Mouse (Mus musculus): ENCODE measurements around the gene Myh11. TPM values are rescaled to one million over a fixed set of nuclear protein-coding genes. Genes with fewer than 3 reads are reported as not detected.
A peak's percentile ranks its signal among the peaks of the same experiment; 100 is the strongest.

Myh11 gene
- polyA plus RNA-seq, 1 experiment from 2014 or later = 1.9 TPM

- 79% methylated on average over 3 of the region's 3 CpGs for WGBS
- Histone ChIP-seq H3K27ac (no peak overlapping the region), H3K4me2 (no peak overlapping the region), H3K27me3 (no peaks in the 10 kb centered on the region), H3K9ac (no peak overlapping the region), H3K4me3 (no peak overlapping the region), H3K36me3 (peaks cover 71% of the 10 kb centered on the region), H3K4me1 (no peaks in the 10 kb centered on the region), H3K9me3 (no peaks in the 10 kb centered on the region)
- no peak for ATAC-seq (ENCODE audit: insufficient number of reproducible peaks, low FRiP score, low TSS enrichment, low read depth)
These were observed 13.6 kb upstream of the Myh11 start for GRCm38 (mm10) chr16:14304791-14305190.

GRCm38 (mm10) chr16:14303676-14304075 lies 12.5 kb upstream of the Myh11 start:
- Histone ChIP-seq H3K9ac (no peak overlapping the region), H3K9me3 (no peaks in the 10 kb centered on the region), H3K27ac (no peak overlapping the region), H3K4me2 (no peak overlapping the region), H3K36me3 (peaks cover 78% of the 10 kb centered on the region), H3K27me3 (no peaks in the 10 kb centered on the region), H3K4me3 (no peak overlapping the region), H3K4me1 (no peaks in the 10 kb centered on the region)
- WGBS = 80% methylated on average over 7 of the region's 7 CpGs
- ATAC-seq (ENCODE audit: insufficient number of reproducible peaks, low FRiP score, low TSS enrichment, low read depth) = no peak

GRCm38 (mm10) chr16:14303148-14303547 lies 12.0 kb upstream of the Myh11 start:
- 85% methylated on average over 2 of the region's 2 CpGs for WGBS
- Histone ChIP-seq H3K4me1 (no peaks in the 10 kb centered on the region), H3K9me3 (no peaks in the 10 kb centered on the region), H3K36me3 (peaks cover 76% of the 10 kb centered on the region), H3K27ac (no peak overlapping the region), H3K4me2 (no peak overlapping the region), H3K27me3 (no peaks in the 10 kb centered on the region), H3K9ac (no peak overlapping the region), H3K4me3 (no peak overlapping the region)
- ATAC-seq (ENCODE audit: insufficient number of reproducible peaks, low FRiP score, low TSS enrichment, low read depth) = no peak

- no peaks in the 10 kb centered on the region for H3K27me3 ChIP-seq
- no peak overlapping the region for H3K9ac ChIP-seq
- ATAC-seq (ENCODE audit: insufficient number of reproducible peaks, low FRiP score, low TSS enrichment, low read depth) = no peak
- 86% methylated on average over 4 of the region's 4 CpGs for WGBS
- no peak overlapping the region for H3K4me3 ChIP-seq
- H3K4me2 ChIP-seq = no peak overlapping the region
- H3K9me3 ChIP-seq = no peaks in the 10 kb centered on the region
- no peaks in the 10 kb centered on the region for H3K4me1 ChIP-seq
- no peak overlapping the region for H3K27ac ChIP-seq
- peaks cover 46% of the 10 kb centered on the region for H3K36me3 ChIP-seq
These were observed 7.3 kb upstream of the Myh11 start for GRCm38 (mm10) chr16:14298461-14298860.

GRCm38 (mm10) chr16:14297746-14298145 lies 6.6 kb upstream of the Myh11 start:
- Histone ChIP-seq H3K4me2 (no peak overlapping the region), H3K27me3 (0 out of 2 replicates have a peak, but pooled peaks cover under 1% of the 10 kb centered on the region), H3K4me3 (no peak overlapping the region), H3K27ac (no peak overlapping the region), H3K4me1 (peaks cover 6% of the 10 kb centered on the region), H3K9ac (no peak overlapping the region), H3K9me3 (no peaks in the 10 kb centered on the region), H3K36me3 (peaks cover 39% of the 10 kb centered on the region)
- ATAC-seq (ENCODE audit: insufficient number of reproducible peaks, low FRiP score, low TSS enrichment, low read depth) = no peak
- 89% methylated on average over 4 of the region's 4 CpGs for WGBS

- Histone ChIP-seq H3K27ac (no peak overlapping the region), H3K4me2 (no peak overlapping the region), H3K9ac (no peak overlapping the region), H3K4me1 (peaks cover 12% of the 10 kb centered on the region), H3K27me3 (peaks cover 6% of the 10 kb centered on the region; the same call in 1 of the 2 replicates), H3K36me3 (peaks cover 34% of the 10 kb centered on the region), H3K4me3 (no peak overlapping the region), H3K9me3 (no peaks in the 10 kb centered on the region)
- ATAC-seq (ENCODE audit: insufficient number of reproducible peaks, low FRiP score, low TSS enrichment, low read depth) = no peak
- 67% methylated on average over 3 of the region's 3 CpGs for WGBS
These were observed 6.0 kb upstream of the Myh11 start for GRCm38 (mm10) chr16:14297137-14297536.

- Histone ChIP-seq H3K4me1 (peaks cover 16% of the 10 kb centered on the region), H3K27me3 (peaks cover 6% of the 10 kb centered on the region; the same call in 1 of the 2 replicates), H3K9me3 (no peaks in the 10 kb centered on the region), H3K4me3 (no peak overlapping the region), H3K4me2 (no peak overlapping the region), H3K36me3 (peaks cover 29% of the 10 kb centered on the region), H3K27ac (no peak overlapping the region), H3K9ac (no peak overlapping the region)
- 67% methylated on average over 2 of the region's 2 CpGs for WGBS
- no peak for ATAC-seq (ENCODE audit: insufficient number of reproducible peaks, low FRiP score, low TSS enrichment, low read depth)
These were observed 5.5 kb upstream of the Myh11 start for GRCm38 (mm10) chr16:14296544-14297124.

GRCm38 (mm10) chr16:14295291-14295690 lies 4.1 kb upstream of the Myh11 start:
- Histone ChIP-seq H3K4me1 (peaks cover 22% of the 10 kb centered on the region), H3K4me2 (no peak overlapping the region), H3K36me3 (peaks cover 21% of the 10 kb centered on the region), H3K4me3 (no peak overlapping the region), H3K27me3 (peaks cover 6% of the 10 kb centered on the region; the same call in 1 of the 2 replicates), H3K9me3 (no peaks in the 10 kb centered on the region), H3K27ac (no peak overlapping the region), H3K9ac (no peak overlapping the region)
- ATAC-seq (ENCODE audit: insufficient number of reproducible peaks, low FRiP score, low TSS enrichment, low read depth) = no peak
- WGBS = 72% methylated on average over 2 of the region's 2 CpGs

- 0 out of 2 replicates have a peak, but pooled peaks have one; percentile 45 for ATAC-seq (ENCODE audit: insufficient number of reproducible peaks, low FRiP score, low TSS enrichment, low read depth)
- 9% methylated on average over 31 of the region's 31 CpGs for WGBS
- H3K4me3 ChIP-seq = peak overlapping the region; percentile 33
- peaks cover 6% of the 10 kb centered on the region; the same call in 1 of the 2 replicates for H3K27me3 ChIP-seq
- no peaks in the 10 kb centered on the region for H3K9me3 ChIP-seq
- H3K36me3 ChIP-seq = no peaks in the 10 kb centered on the region
- peaks cover 22% of the 10 kb centered on the region for H3K4me1 ChIP-seq
- H3K9ac ChIP-seq = peak overlapping the region; percentile 24; the same call in 1 of the 2 replicates
- no peak overlapping the region for H3K27ac ChIP-seq
- H3K4me2 ChIP-seq = peak overlapping the region; percentile 72
These were observed 1.3 kb upstream of the Myh11 start for GRCm38 (mm10) chr16:14292205-14293199.

- no peak overlapping the region for H3K9ac ChIP-seq
- no peak for ATAC-seq (ENCODE audit: insufficient number of reproducible peaks, low FRiP score, low TSS enrichment, low read depth)
- 50% methylated on average over 4 of the region's 4 CpGs for WGBS
These were observed 18.7 kb downstream of the Myh11 start for GRCm38 (mm10) chr16:14272374-14272965.

GRCm38 (mm10) chr16:14265203-14265920 lies 25.8 kb downstream of the Myh11 start:
- H3K4me2 ChIP-seq = no peak overlapping the region
- no peak overlapping the region for H3K9ac ChIP-seq
- ATAC-seq (ENCODE audit: insufficient number of reproducible peaks, low FRiP score, low TSS enrichment, low read depth) = no peak
- no peaks in the 10 kb centered on the region for H3K36me3 ChIP-seq
- H3K27ac ChIP-seq = no peak overlapping the region
- 34% methylated on average over 4 of the region's 4 CpGs for WGBS
- H3K4me3 ChIP-seq = no peak overlapping the region
- H3K4me1 ChIP-seq = no peaks in the 10 kb centered on the region
- H3K9me3 ChIP-seq = no peaks in the 10 kb centered on the region
- no peaks in the 10 kb centered on the region for H3K27me3 ChIP-seq

More at GRCm38 (mm10) chr16:14272374-14272965, 18.7 kb downstream of the Myh11 start:
- H3K36me3 ChIP-seq = no peaks in the 10 kb centered on the region
- no peak overlapping the region for H3K4me2 ChIP-seq
- H3K9me3 ChIP-seq = no peaks in the 10 kb centered on the region
- no peaks in the 10 kb centered on the region for H3K27me3 ChIP-seq
- no peak overlapping the region for H3K4me3 ChIP-seq
- no peaks in the 10 kb centered on the region for H3K4me1 ChIP-seq
- no peak overlapping the region for H3K27ac ChIP-seq
